Comparison of ENCODE assay signal across 13 mouse cellular contexts in the genomic region with DNA sequence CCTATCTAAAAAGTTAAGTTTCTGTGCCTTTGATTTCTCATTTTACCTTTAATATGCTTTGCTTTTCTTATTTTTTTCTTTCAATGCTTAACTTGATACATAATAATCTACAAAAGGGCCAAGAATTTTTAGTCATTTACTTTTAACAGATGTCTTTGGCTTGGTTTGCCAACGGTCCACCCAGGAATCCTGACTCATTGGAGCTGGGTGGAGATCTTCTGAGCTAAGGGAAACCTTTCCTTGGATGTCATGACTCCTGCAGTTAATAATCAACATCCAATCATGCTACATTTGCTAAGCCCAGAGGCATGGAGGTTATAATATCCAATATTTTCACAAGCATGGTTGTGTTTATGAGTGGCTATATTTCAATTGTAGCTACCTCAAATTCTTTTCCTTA.
"Had no signal": no experiment of that assay in that cellular context is flagged by ENCODE, and none has a peak within 500 bp of the region (broad histone marks: within the 10 kb centered on the region; RNA-seq: fewer than 3 reads in every experiment).

No protein-coding gene starts in this region.

- ATAC-seq: liver, embryonic 12.5 days; midbrain, embryonic 13.5 days had no signal

- DNase-seq: kidney, postnatal 14 days; layer of hippocampus, adult 9-11 months; layer of hippocampus, postnatal 36 days; lung, postnatal 14 days; right cerebral cortex, adult 18-20 months; right cerebral cortex, postnatal 25 days had no signal

- H3K4me3 ChIP-seq: limb, embryonic 15.5 days; liver, embryonic 12.5 days; lung, embryonic 15.5 days; midbrain, embryonic 13.5 days; myocyte; neural tube, embryonic 15.5 days had no signal

- H3K4me1 ChIP-seq: limb, embryonic 15.5 days; liver, embryonic 12.5 days; lung, embryonic 15.5 days; midbrain, embryonic 13.5 days; neural tube, embryonic 15.5 days had no signal

- H3K27ac ChIP-seq: limb, embryonic 15.5 days; liver, embryonic 12.5 days; lung, embryonic 15.5 days; midbrain, embryonic 13.5 days; neural tube, embryonic 15.5 days; stomach, postnatal 0 days had no signal

- H3K36me3 ChIP-seq: limb, embryonic 15.5 days; liver, embryonic 12.5 days; lung, embryonic 15.5 days; midbrain, embryonic 13.5 days; neural tube, embryonic 15.5 days had no signal

- H3K4me2 ChIP-seq: limb, embryonic 15.5 days; liver, embryonic 12.5 days; lung, embryonic 15.5 days; midbrain, embryonic 13.5 days; neural tube, embryonic 15.5 days had no signal

- H3K9me3 ChIP-seq: limb, embryonic 15.5 days; liver, embryonic 12.5 days; lung, embryonic 15.5 days; midbrain, embryonic 13.5 days; neural tube, embryonic 15.5 days had no signal

- H3K27me3 ChIP-seq: limb, embryonic 15.5 days; liver, embryonic 12.5 days; lung, embryonic 15.5 days; midbrain, embryonic 13.5 days; neural tube, embryonic 15.5 days had no signal

- H3K9ac ChIP-seq: limb, embryonic 15.5 days; liver, embryonic 12.5 days; lung, embryonic 15.5 days; midbrain, embryonic 13.5 days; neural tube, embryonic 15.5 days had no signal
